ENCODE assay signal across 8 mouse cellular contexts in the genomic region with DNA sequence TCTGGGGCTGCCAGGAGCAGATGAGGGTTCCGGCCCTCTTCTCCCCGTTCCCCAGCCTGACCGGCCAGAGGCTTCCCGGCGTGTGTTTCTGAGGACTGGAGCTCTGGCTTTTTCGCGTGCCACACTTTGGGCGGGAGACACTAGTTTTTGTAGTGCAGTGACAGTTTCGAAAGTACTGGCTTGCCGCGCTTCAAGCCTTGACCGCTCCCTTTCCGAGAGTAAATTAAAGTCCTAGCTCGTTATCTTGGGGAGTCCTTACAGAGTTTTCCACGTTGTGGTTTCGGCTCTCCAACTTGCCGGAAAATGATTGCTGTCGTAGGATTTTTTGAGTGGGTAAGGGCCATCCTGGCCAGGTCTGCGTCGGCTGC. TPM values are rescaled to one million over a fixed set of nuclear protein-coding genes. Genes with fewer than 3 reads are reported as not detected.
DNase-seq lines count a peak whose midpoint lies in the region; ATAC-seq and TF ChIP-seq lines count a peak whose summit lies in the region.

No protein-coding gene starts in this region.

- no peak for TF ChIP-seq RAD21 in MEL (IDR thresholded peaks at IDR 0.05; ENCODE audit: low read depth, low read length)

- H3K36me3 ChIP-seq in heart, embryonic 14.5 days (ENCODE audit: control insufficient read depth, insufficient read depth, low read length) = no peaks in the 10 kb centered on the region
- peaks cover 0 to 38% of the 10 kb centered on the region in 2 experiments; a peak in 2 of 4 replicates for H3K36me3 ChIP-seq in MEL (ENCODE audit: control insufficient read depth in 1 of 2, insufficient read depth in 2 of 2, low read length in 2 of 2)

- peak overlapping the region; percentile 96 for H3K4me2 ChIP-seq in heart, embryonic 14.5 days (ENCODE audit: low read length)

- H3K4me1 ChIP-seq in heart, embryonic 14.5 days (ENCODE audit: control insufficient read depth in 2 of 2, insufficient read depth in 2 of 2, low read length in 2 of 2) = peaks cover 5 to 44% of the 10 kb centered on the region in 2 experiments
- peaks cover 11 to 20% of the 10 kb centered on the region in 2 experiments; a peak in 3 of 4 replicates for H3K4me1 ChIP-seq in MEL (ENCODE audit: control insufficient read depth in 1 of 2, insufficient read depth in 2 of 2, low read length in 2 of 2)

- H3K79me2 ChIP-seq in MEL (ENCODE audit: control insufficient read depth, insufficient read depth, low read length, poor library complexity) = peaks cover 60% of the 10 kb centered on the region

- ATAC-seq in heart, embryonic 14.5 days (ENCODE audit: insufficient number of reproducible peaks, insufficient read depth, low FRiP score, low read depth) = no peak
- peak; percentile 18 to 20; a peak in 1 of 4 replicates for ATAC-seq in hematopoietic stem cell, adult 5-6 weeks (replicated peaks in 1 of 2; ENCODE audit: insufficient read depth in 1 of 2, low FRiP score in 2 of 2, low TSS enrichment in 1 of 2, low read depth in 1 of 2, poor library complexity in 2 of 2, severe bottlenecking in 2 of 2)
- peak; percentile 17 for ATAC-seq in megakaryocyte progenitor cell, adult 5-6 weeks (replicated peaks; ENCODE audit: poor library complexity)

- WGBS in heart, embryonic 14.5 days = 0% methylated on average over 20 of the region's 20 CpGs

- peak overlapping the region; percentile 100 for H3K9ac ChIP-seq in heart, embryonic 14.5 days (ENCODE audit: low read length)
- peak overlapping the region; percentile 100 for H3K9ac ChIP-seq in MEL (ENCODE audit: control insufficient read depth, low read depth, low read length, poor library complexity, severe bottlenecking)

- TF ChIP-seq CTCF in MEL (IDR thresholded peaks at IDR 0.05 in 2 of 3, conservative IDR thresholded peaks at IDR 0.05 in 1 of 3; ENCODE audit: control insufficient read depth in 1 of 3, insufficient read depth in 1 of 3, low read depth in 2 of 3, low read length in 3 of 3, poor library complexity in 1 of 3, severe bottlenecking in 1 of 3) = no peak

- no peaks in the 10 kb centered on the region for H3K27me3 ChIP-seq in heart, embryonic 14.5 days (ENCODE audit: control insufficient read depth, insufficient read depth, low read length)
- H3K27me3 ChIP-seq in MEL (ENCODE audit: control insufficient read depth in 1 of 2, insufficient read depth in 2 of 2, low read length in 2 of 2) = no peaks in the 10 kb centered on the region

- peak in 1 of 2 experiments; percentile 60; a peak in 1 of 4 replicates for TF ChIP-seq POLR2A in MEL (IDR thresholded peaks at IDR 0.05; ENCODE audit: control insufficient read depth in 1 of 2, insufficient read depth in 1 of 2, low read depth in 1 of 2, low read length in 2 of 2, poor library complexity in 1 of 2)

- peak overlapping the region; percentile 99 to 100 for H3K4me3 ChIP-seq in heart, embryonic 14.5 days (ENCODE audit: control insufficient read depth in 1 of 2, insufficient read depth in 1 of 2, low read depth in 1 of 2, low read length in 2 of 2)
- H3K4me3 ChIP-seq in MEL (ENCODE audit: control insufficient read depth in 1 of 2, insufficient read depth in 1 of 2, low read depth in 2 of 2, low read length in 2 of 2) = peak overlapping the region; percentile 58 to 82

- DNase-seq in heart, adult 8-10 months (ENCODE audit: low spot score) = no peak
- DNase-seq in MEL (ENCODE audit: low read depth, low spot score) = peak; percentile 75
- DNase-seq in left cerebral cortex, adult 8-10 months (ENCODE audit: low spot score in 2 of 2) = no peak
- no peak for DNase-seq in urinary bladder, adult 18-20 months (ENCODE audit: low spot score in 2 of 2)
- DNase-seq in left cerebral cortex, adult 18-20 months (ENCODE audit: low spot score in 2 of 2) = no peak

- no peak for TF ChIP-seq EP300 in MEL (IDR thresholded peaks at IDR 0.05; ENCODE audit: low read depth in 1 of 2, low read length in 2 of 2)

- H3K27ac ChIP-seq in heart, embryonic 14.5 days (replicated peaks in 1 of 2; ENCODE audit: control insufficient read depth in 1 of 2, insufficient read depth in 1 of 2, low read depth in 2 of 2, low read length in 2 of 2) = peak overlapping the region; percentile 92 to 100
- peak overlapping the region; percentile 85 for H3K27ac ChIP-seq in MEL (ENCODE audit: control insufficient read depth, low read depth, low read length)

- H3K9me3 ChIP-seq in heart, embryonic 14.5 days (ENCODE audit: control insufficient read depth, low read length) = no peaks in the 10 kb centered on the region
- H3K9me3 ChIP-seq in MEL (replicated peaks; ENCODE audit: insufficient read depth, low read length) = no peaks in the 10 kb centered on the region

TF ChIP-seq in MEL, 35 proteins besides CTCF, POLR2A, EP300 and RAD21:
- TF ChIP-seq USF2 (IDR thresholded peaks at IDR 0.05; ENCODE audit: borderline replicate concordance in 1 of 2, insufficient read depth in 1 of 2, low read depth in 1 of 2, low read length in 2 of 2) = no peak
- TF ChIP-seq BHLHE40 (IDR thresholded peaks at IDR 0.05; ENCODE audit: borderline replicate concordance, low read depth, low read length) = no peak
- TF ChIP-seq ZMIZ1 (IDR thresholded peaks at IDR 0.05; ENCODE audit: low read depth, low read length) = no peak
- TF ChIP-seq POLR2AphosphoS2 (IDR thresholded peaks at IDR 0.05; ENCODE audit: low read length) = no peak
- TF ChIP-seq TAL1 (IDR thresholded peaks at IDR 0.05; ENCODE audit: low read length) = peak; percentile 22; the same call in 1 of the 2 replicates
- TF ChIP-seq SIN3A (IDR thresholded peaks at IDR 0.05; ENCODE audit: low read length) = peak; percentile 38
- peak; percentile 55 for TF ChIP-seq MAX (IDR thresholded peaks at IDR 0.05; ENCODE audit: low read length)
- TF ChIP-seq CHD2 (IDR thresholded peaks at IDR 0.05; ENCODE audit: low read length) = no peak
- TF ChIP-seq GATA1 (IDR thresholded peaks at IDR 0.05; ENCODE audit: low read depth, low read length) = peak; percentile 29; the same call in 1 of the 2 replicates
- no peak for TF ChIP-seq NRF1 (IDR thresholded peaks at IDR 0.05; ENCODE audit: insufficient read depth, low read depth, low read length, poor library complexity, severe bottlenecking)

RNA-seq across cellular contexts. Expression of a gene that starts 0.7 kb away (rescaled TPM):
- 63.6 and 69.1 TPM in 2 replicates for polyA plus RNA-seq in heart, embryonic 14.5 days (2014; fragmentation: Nextera tagmentation; extraction: Ambion mirVana)
- total RNA-seq in heart, adult 8-10 months (2022) = 10 to 100 TPM; 28.6 to 34.4 (median 32.5) TPM
- 53.7 and 60.2 TPM in 2 replicates for total RNA-seq in MEL (2012; rRNA removed)
- 100 to 1,000 TPM in 1 of 2 experiments, not detected in 1; 163 TPM for polyA plus RNA-seq in MEL (2012; ENCODE audit: insufficient read depth in 1 of 2, insufficient read length in 2 of 2, low read depth in 1 of 2, low replicate concordance in 2 of 2, missing spikeins in 1 of 2)
- 66.5 and 97.5 TPM in 2 replicates for total RNA-seq in hematopoietic stem cell, adult 5-6 weeks (2017)
- 36.1 and 42.4 TPM in 2 replicates for total RNA-seq in megakaryocyte progenitor cell, adult 5-6 weeks (2015)
- 58.2 and 86.6 TPM in 2 replicates for total RNA-seq in megakaryocyte progenitor cell, adult 5-6 weeks (2017)
- total RNA-seq in left cerebral cortex, adult 8-10 months (2022) = 10 to 100 TPM; 59.8 to 68.7 (median 65.7) TPM
- 10 to 100 TPM; 67.1 to 68.0 TPM for total RNA-seq in left cerebral cortex, adult 18-20 months (2021)

RNA-seq across cellular contexts. Expression of a gene that starts 30.9 kb away (rescaled TPM):
- polyA plus RNA-seq in heart, embryonic 14.5 days (2014; fragmentation: Nextera tagmentation; extraction: Ambion mirVana) = 39.1 and 44.1 TPM in 2 replicates
- 10 to 100 TPM; 24.4 to 27.9 (median 25.5) TPM for total RNA-seq in heart, adult 8-10 months (2022)
- 71.5 and 92.1 TPM in 2 replicates for total RNA-seq in MEL (2012; rRNA removed)
- polyA plus RNA-seq in MEL (2012; ENCODE audit: insufficient read depth in 1 of 2, insufficient read length in 2 of 2, low read depth in 1 of 2, low replicate concordance in 2 of 2, missing spikeins in 1 of 2) = 100 to 1,000 TPM in 1 of 2 experiments, not detected in 1; 137 TPM
- total RNA-seq in hematopoietic stem cell, adult 5-6 weeks (2017) = 22.0 and 25.9 TPM in 2 replicates
- 32.5 and 41.9 TPM in 2 replicates for total RNA-seq in megakaryocyte progenitor cell, adult 5-6 weeks (2015)
- total RNA-seq in megakaryocyte progenitor cell, adult 5-6 weeks (2017) = 26.0 and 43.0 TPM in 2 replicates
- 10 to 100 TPM; 26.4 to 33.9 (median 31.3) TPM for total RNA-seq in left cerebral cortex, adult 8-10 months (2022)
- 10 to 100 TPM; 28.9 to 31.7 TPM for total RNA-seq in left cerebral cortex, adult 18-20 months (2021)

RNA-seq across cellular contexts. Expression of a gene that starts 36.1 kb away (rescaled TPM):
- polyA plus RNA-seq in heart, embryonic 14.5 days (2014; fragmentation: Nextera tagmentation; extraction: Ambion mirVana) = 1.2 and 1.5 TPM in 2 replicates
- 1 to 10 TPM; 4.5 to 9.7 (median 5.7) TPM for total RNA-seq in heart, adult 8-10 months (2022)
- total RNA-seq in MEL (2012; rRNA removed) = 3.1 and 3.4 TPM in 2 replicates
- 1 to 10 TPM in 1 of 2 experiments, not detected in 1; 6.8 TPM for polyA plus RNA-seq in MEL (2012; ENCODE audit: insufficient read depth in 1 of 2, insufficient read length in 2 of 2, low read depth in 1 of 2, low replicate concordance in 2 of 2, missing spikeins in 1 of 2)
- total RNA-seq in hematopoietic stem cell, adult 5-6 weeks (2017) = 0.40 and 0.44 TPM in 2 replicates
- total RNA-seq in megakaryocyte progenitor cell, adult 5-6 weeks (2015) = 11.2 and 16.7 TPM in 2 replicates
- 3.4 and 4.0 TPM in 2 replicates for total RNA-seq in megakaryocyte progenitor cell, adult 5-6 weeks (2017)
- total RNA-seq in left cerebral cortex, adult 8-10 months (2022) = 10 to 100 TPM; 33.5 to 45.1 (median 43.5) TPM
- total RNA-seq in left cerebral cortex, adult 18-20 months (2021) = 10 to 100 TPM; 33.2 to 47.6 TPM

RNA-seq across cellular contexts. Expression of a gene that starts 47.4 kb away (rescaled TPM):
- polyA plus RNA-seq in heart, embryonic 14.5 days (2014; fragmentation: Nextera tagmentation; extraction: Ambion mirVana) = 3.6 and 4.3 TPM in 2 replicates
- 1 to 10 TPM; 4.3 to 6.5 (median 5.1) TPM for total RNA-seq in heart, adult 8-10 months (2022)
- not detected in 2 replicates for total RNA-seq in MEL (2012; rRNA removed)
- not detected for polyA plus RNA-seq in MEL (2012; ENCODE audit: insufficient read depth in 1 of 2, insufficient read length in 2 of 2, low read depth in 1 of 2, low replicate concordance in 2 of 2, missing spikeins in 1 of 2)
- 0.79 TPM in 1 of 2 replicates, not detected in the other for total RNA-seq in hematopoietic stem cell, adult 5-6 weeks (2017)
- not detected in 2 replicates for total RNA-seq in megakaryocyte progenitor cell, adult 5-6 weeks (2015)
- total RNA-seq in megakaryocyte progenitor cell, adult 5-6 weeks (2017) = not detected in 2 replicates
- 10 to 100 TPM in 3 of 4 experiments, 1 to 10 TPM in 1; 9.5 to 11.6 (median 10.2) TPM for total RNA-seq in left cerebral cortex, adult 8-10 months (2022)
- total RNA-seq in left cerebral cortex, adult 18-20 months (2021) = 10 to 100 TPM in 1 of 2 experiments, 1 to 10 TPM in 1; 8.4 to 13.5 TPM
